Mouse (Mus musculus): ENCODE data around the gene Pros1.

DNA sequence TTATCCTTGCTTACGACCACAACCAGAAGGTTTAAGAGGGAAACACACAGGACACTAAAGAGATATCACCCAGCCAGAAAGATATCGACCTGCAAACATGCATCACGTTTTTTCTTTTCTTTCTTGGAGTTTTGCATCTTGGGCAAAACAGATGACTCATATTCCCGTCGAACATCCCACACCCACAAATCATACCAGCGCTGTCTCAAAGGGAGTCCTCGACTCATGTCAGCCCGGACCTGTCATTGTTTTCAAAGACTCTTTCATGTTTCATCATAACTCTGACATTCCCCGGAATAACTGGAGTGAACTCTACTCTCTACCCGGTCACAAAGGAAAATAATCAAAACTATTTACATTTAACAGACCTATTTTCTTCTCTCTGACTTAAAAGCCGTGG, 82.2 kb downstream of the Pros1 start:
- TF ChIP-seq CTCF (conservative IDR thresholded peaks at IDR 0.05; ENCODE audit: insufficient read depth, insufficient read length, low read depth, low read length), result no peak
- TF ChIP-seq POLR2A (IDR thresholded peaks at IDR 0.05; ENCODE audit: low read depth, low read length), result no peak
